Mouse (Mus musculus): ENCODE results near the gene Slc7a10. TPM values are rescaled to one million over a fixed set of nuclear protein-coding genes. Genes with fewer than 3 reads are reported as not detected.

Slc7a10 gene
- total and polyA plus RNA-seq, 3 experiments, result not detected

- Histone ChIP-seq H3K79me2 (ENCODE audit: control insufficient read depth, insufficient read depth, low read length, poor library complexity) (no peaks in the 10 kb centered on the region), H3K27ac (ENCODE audit: control insufficient read depth, low read depth, low read length) (no peak overlapping the region), H3K9ac (ENCODE audit: control insufficient read depth, low read depth, low read length, poor library complexity, severe bottlenecking) (no peak overlapping the region), H3K27me3 (ENCODE audit: control insufficient read depth in 1 of 2, insufficient read depth in 2 of 2, low read length in 2 of 2) (no peaks in the 10 kb centered on the region), H3K4me3 (ENCODE audit: control insufficient read depth in 1 of 2, insufficient read depth in 1 of 2, low read depth in 2 of 2, low read length in 2 of 2) (no peak overlapping the region), H3K9me3 (replicated peaks; ENCODE audit: insufficient read depth, low read length) (no peaks in the 10 kb centered on the region), H3K36me3 (ENCODE audit: control insufficient read depth in 1 of 2, insufficient read depth in 2 of 2, low read length in 2 of 2) (no peaks in the 10 kb centered on the region), H3K4me1 (ENCODE audit: control insufficient read depth in 1 of 2, insufficient read depth in 2 of 2, low read length in 2 of 2) (peaks cover 0 to 5% of the 10 kb centered on the region in 2 experiments; a peak in 1 of 4 replicates)
- no peak for TF ChIP-seq ZC3H11A (IDR thresholded peaks at IDR 0.05; ENCODE audit: low read depth, low read length)
- DNase-seq (ENCODE audit: low read depth, low spot score), result no peak
These were observed 10.7 kb upstream of the Slc7a10 start for GRCm38 (mm10) chr7:35175533-35175932.

GRCm38 (mm10) chr7:35176412-35177381 is 9.5 kb upstream of the Slc7a10 start:
- no peaks in the 10 kb centered on the region for H3K9me3 ChIP-seq (replicated peaks; ENCODE audit: insufficient read depth, low read length)
- H3K36me3 ChIP-seq (ENCODE audit: control insufficient read depth in 1 of 2, insufficient read depth in 2 of 2, low read length in 2 of 2), result no peaks in the 10 kb centered on the region
- no peak for TF ChIP-seq MYB (IDR thresholded peaks at IDR 0.05; ENCODE audit: low read depth, low read length)
- peak; percentile 44 for TF ChIP-seq ZC3H11A (IDR thresholded peaks at IDR 0.05; ENCODE audit: low read depth, low read length)
- TF ChIP-seq SMC3 (IDR thresholded peaks at IDR 0.05; ENCODE audit: low read depth, low read length), result peak; percentile 64
- TF ChIP-seq POLR2AphosphoS5 (IDR thresholded peaks at IDR 0.05; ENCODE audit: borderline replicate concordance, low read depth, low read length), result no peak
- TF ChIP-seq CHD2 (IDR thresholded peaks at IDR 0.05; ENCODE audit: low read length), result no peak
- TF ChIP-seq MAFK (IDR thresholded peaks at IDR 0.05; ENCODE audit: borderline replicate concordance, low read depth, low read length), result no peak
- TF ChIP-seq CTCF (IDR thresholded peaks at IDR 0.05 in 2 of 3, conservative IDR thresholded peaks at IDR 0.05 in 1 of 3; ENCODE audit: control insufficient read depth in 1 of 3, insufficient read depth in 1 of 3, low read depth in 2 of 3, low read length in 3 of 3, poor library complexity in 1 of 3, severe bottlenecking in 1 of 3), result peak; percentile 43 to 66 (median 65)
- peak; percentile 49 for TF ChIP-seq RAD21 (IDR thresholded peaks at IDR 0.05; ENCODE audit: low read depth, low read length)
- H3K27me3 ChIP-seq (ENCODE audit: control insufficient read depth in 1 of 2, insufficient read depth in 2 of 2, low read length in 2 of 2), result no peaks in the 10 kb centered on the region
- no peak overlapping the region for H3K4me3 ChIP-seq (ENCODE audit: control insufficient read depth in 1 of 2, insufficient read depth in 1 of 2, low read depth in 2 of 2, low read length in 2 of 2)
- no peaks in the 10 kb centered on the region for H3K79me2 ChIP-seq (ENCODE audit: control insufficient read depth, insufficient read depth, low read length, poor library complexity)
- no peak overlapping the region for H3K9ac ChIP-seq (ENCODE audit: control insufficient read depth, low read depth, low read length, poor library complexity, severe bottlenecking)
- DNase-seq (ENCODE audit: low read depth, low spot score), result peak; percentile 34
- H3K4me1 ChIP-seq (ENCODE audit: control insufficient read depth in 1 of 2, insufficient read depth in 2 of 2, low read length in 2 of 2), result peaks cover 0 to 5% of the 10 kb centered on the region in 2 experiments; a peak in 1 of 4 replicates
- no peak overlapping the region for H3K27ac ChIP-seq (ENCODE audit: control insufficient read depth, low read depth, low read length)

GRCm38 (mm10) chr7:35184833-35185724 is 1.1 kb upstream of the Slc7a10 start:
- Histone ChIP-seq H3K36me3 (ENCODE audit: control insufficient read depth in 1 of 2, insufficient read depth in 2 of 2, low read length in 2 of 2) (no peaks in the 10 kb centered on the region), H3K27ac (ENCODE audit: control insufficient read depth, low read depth, low read length) (no peak overlapping the region), H3K9me3 (replicated peaks; ENCODE audit: insufficient read depth, low read length) (no peaks in the 10 kb centered on the region), H3K4me1 (ENCODE audit: control insufficient read depth in 1 of 2, insufficient read depth in 2 of 2, low read length in 2 of 2) (no peaks in the 10 kb centered on the region), H3K9ac (ENCODE audit: control insufficient read depth, low read depth, low read length, poor library complexity, severe bottlenecking) (no peak overlapping the region), H3K79me2 (ENCODE audit: control insufficient read depth, insufficient read depth, low read length, poor library complexity) (no peaks in the 10 kb centered on the region), H3K27me3 (ENCODE audit: control insufficient read depth in 1 of 2, insufficient read depth in 2 of 2, low read length in 2 of 2) (no peaks in the 10 kb centered on the region), H3K4me3 (ENCODE audit: control insufficient read depth in 1 of 2, insufficient read depth in 1 of 2, low read depth in 2 of 2, low read length in 2 of 2) (no peak overlapping the region)
- DNase-seq (ENCODE audit: low read depth, low spot score), result no peak
- TF ChIP-seq GABPA (IDR thresholded peaks at IDR 0.05; ENCODE audit: low read depth, low read length) (no peak), POLR2A (IDR thresholded peaks at IDR 0.05; ENCODE audit: control insufficient read depth in 1 of 2, insufficient read depth in 1 of 2, low read depth in 1 of 2, low read length in 2 of 2, poor library complexity in 1 of 2) (no peak), SMC3 (IDR thresholded peaks at IDR 0.05; ENCODE audit: low read depth, low read length) (no peak), CHD2 (IDR thresholded peaks at IDR 0.05; ENCODE audit: low read length) (no peak), RCOR1 (IDR thresholded peaks at IDR 0.05; ENCODE audit: low read depth, low read length) (no peak), MEF2A (IDR thresholded peaks at IDR 0.05; ENCODE audit: extremely low read depth, insufficient replicate concordance, low read depth, low read length, poor library complexity, severe bottlenecking) (no peak), ZMIZ1 (IDR thresholded peaks at IDR 0.05; ENCODE audit: low read depth, low read length) (no peak), MAX (IDR thresholded peaks at IDR 0.05; ENCODE audit: low read length) (no peak), ZNF384 (IDR thresholded peaks at IDR 0.05; ENCODE audit: low read depth, low read length) (no peak), CHD1 (IDR thresholded peaks at IDR 0.05; ENCODE audit: low read depth, low read length) (no peak), TBP (IDR thresholded peaks at IDR 0.05; ENCODE audit: low read depth, low read length) (no peak), NRF1 (IDR thresholded peaks at IDR 0.05; ENCODE audit: insufficient read depth, low read depth, low read length, poor library complexity, severe bottlenecking) (no peak), BHLHE40 (IDR thresholded peaks at IDR 0.05; ENCODE audit: borderline replicate concordance, low read depth, low read length) (no peak), SIN3A (IDR thresholded peaks at IDR 0.05; ENCODE audit: low read length) (no peak), EP300 (IDR thresholded peaks at IDR 0.05; ENCODE audit: low read depth in 1 of 2, low read length in 2 of 2) (no peak), RAD21 (IDR thresholded peaks at IDR 0.05; ENCODE audit: low read depth, low read length) (no peak)

Data from MEL (cell line).